Mouse (Mus musculus) embryonic facial prominence, embryonic 10.5 days (tissue): Measurements from ENCODE around the gene Tspan3. TPM values are rescaled to one million over a fixed set of nuclear protein-coding genes. Genes with fewer than 3 reads are reported as not detected.

Experiments
- DNase-seq: peaks from one replicate; pipeline ENCODE4 v3.0.0-alpha.2; 2017; ENCODE audit warnings: low spot score
- H3K27ac ChIP-seq: fragments of 300-500 bp; sonication (generic); replicated peaks from 2 replicates; pipeline ENCODE4 v1.5.1; 2016; ENCODE audit warnings: mild to moderate bottlenecking
- H3K27me3 ChIP-seq: fragments of 300-500 bp; sonication (generic); replicated peaks from 2 replicates; pipeline ENCODE4 v1.6.1; 2016; ENCODE audit warnings: low read depth, mild to moderate bottlenecking; ENCODE audit not compliant: poor library complexity, severe bottlenecking
- H3K36me3 ChIP-seq: fragments of 300-500 bp; sonication (generic); replicated peaks from 2 replicates; pipeline ENCODE4 v1.6.1; 2016; ENCODE audit warnings: mild to moderate bottlenecking, moderate library complexity
- H3K4me1 ChIP-seq: fragments of 300-500 bp; sonication (generic); 2 replicates; pipeline ENCODE4 v1.6.1; 2016
- H3K4me3 ChIP-seq: fragments of 300-500 bp; sonication (generic); 2 replicates; pipeline ENCODE4 v1.5.1; 2016; ENCODE audit warnings: mild to moderate bottlenecking, moderate library complexity
- H3K9me3 ChIP-seq: fragments of 300-500 bp; sonication (generic); 2 replicates; pipeline ENCODE4 v1.6.1; 2016; ENCODE audit warnings: mild to moderate bottlenecking
- WGBS: fragments of 180-500 bp; shearing (Covaris S2); methylation state at CpG from one replicate; pipeline ENCODE4 v1.1.7; 2016; 5-methylcytosine and 5-hydroxymethylcytosine counted together
- polyA plus RNA-seq: library from polyadenylated mRNA; unstranded; fragments of >200 nt; fragmentation: Nextera tagmentation; extraction: Ambion mirVana; gene quantifications from 2 replicates; pipeline ENCODE4 v1.2.1, GENCODE M21; 2016

Gene Tspan3
- polyA plus RNA-seq, 1 experiment from 2014 or later, result 474 TPM

DNA sequence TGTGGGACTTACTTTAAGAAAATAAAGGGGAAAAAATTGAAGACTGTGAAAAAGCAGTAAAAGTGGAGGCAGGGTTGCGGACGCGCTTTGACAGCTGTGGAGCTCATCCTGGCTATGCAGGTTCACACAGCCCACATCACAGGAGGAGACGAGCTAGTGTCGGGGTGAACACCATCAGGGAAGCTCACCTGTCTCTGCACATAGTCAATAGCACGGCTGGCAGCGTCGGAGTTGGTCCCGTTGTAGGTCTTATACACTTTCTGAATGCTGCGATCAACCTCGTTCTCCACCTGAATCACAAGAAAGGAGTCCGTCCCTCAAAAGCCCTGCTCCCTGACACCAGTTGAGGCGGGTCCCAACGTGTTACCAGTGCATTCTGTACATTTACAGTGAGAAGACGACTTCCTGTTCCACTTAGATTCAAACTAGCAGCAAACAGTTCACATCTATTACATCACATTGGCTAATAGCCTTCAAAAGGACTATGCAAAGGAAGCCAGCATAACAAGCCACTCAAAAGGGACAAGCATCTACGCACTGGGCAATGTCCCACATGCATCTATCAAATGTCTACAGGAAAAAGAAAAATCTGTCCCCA lies 18.9 kb downstream of the Tspan3 start:
- no peak overlapping the region for H3K27ac ChIP-seq
- H3K27me3 ChIP-seq, result no peaks in the 10 kb centered on the region
- no peaks in the 10 kb centered on the region for H3K9me3 ChIP-seq
- peaks cover 78% of the 10 kb centered on the region for H3K36me3 ChIP-seq
- DNase-seq, result no peak
- H3K4me3 ChIP-seq, result no peak overlapping the region
- WGBS, result 95% methylated on average over 16 of the region's 16 CpGs
- H3K4me1 ChIP-seq, result no peaks in the 10 kb centered on the region

DNA sequence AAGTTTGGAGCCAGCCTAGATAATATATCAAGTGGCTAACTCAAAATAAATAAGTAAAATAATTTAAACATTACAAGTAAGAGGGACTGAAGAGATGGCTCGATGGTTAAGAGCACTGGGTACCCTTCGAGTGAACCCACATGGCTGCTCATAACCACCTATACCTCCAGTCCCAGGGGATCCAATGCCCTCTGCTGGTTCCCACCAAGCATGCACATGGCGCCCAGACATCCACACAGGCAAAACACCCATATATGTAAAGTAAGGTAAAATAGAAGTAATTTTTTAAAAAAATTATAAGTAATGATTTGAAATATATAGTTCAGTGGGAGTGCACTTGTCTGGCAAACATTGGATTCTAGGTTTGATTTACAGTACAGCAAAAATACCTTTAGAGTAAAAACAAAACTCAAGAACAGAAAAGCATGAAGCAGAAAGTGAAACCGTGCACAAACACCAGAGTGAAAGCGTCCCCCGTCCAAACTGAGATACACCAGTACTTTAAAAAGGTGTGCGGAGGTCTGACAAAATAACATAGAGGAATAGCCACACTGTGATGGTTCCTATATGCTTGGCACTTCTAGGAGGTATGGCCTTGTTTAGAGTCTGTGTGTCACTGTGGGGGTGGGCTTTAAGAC lies 20.8 kb downstream of the Tspan3 start:
- H3K27ac ChIP-seq, result no peak overlapping the region
- peaks cover 86% of the 10 kb centered on the region for H3K36me3 ChIP-seq
- H3K4me3 ChIP-seq, result no peak overlapping the region
- H3K27me3 ChIP-seq, result no peaks in the 10 kb centered on the region
- WGBS, result 95% methylated on average over 7 of the region's 7 CpGs
- DNase-seq, result no peak
- H3K4me1 ChIP-seq, result no peaks in the 10 kb centered on the region
- no peaks in the 10 kb centered on the region for H3K9me3 ChIP-seq

DNA sequence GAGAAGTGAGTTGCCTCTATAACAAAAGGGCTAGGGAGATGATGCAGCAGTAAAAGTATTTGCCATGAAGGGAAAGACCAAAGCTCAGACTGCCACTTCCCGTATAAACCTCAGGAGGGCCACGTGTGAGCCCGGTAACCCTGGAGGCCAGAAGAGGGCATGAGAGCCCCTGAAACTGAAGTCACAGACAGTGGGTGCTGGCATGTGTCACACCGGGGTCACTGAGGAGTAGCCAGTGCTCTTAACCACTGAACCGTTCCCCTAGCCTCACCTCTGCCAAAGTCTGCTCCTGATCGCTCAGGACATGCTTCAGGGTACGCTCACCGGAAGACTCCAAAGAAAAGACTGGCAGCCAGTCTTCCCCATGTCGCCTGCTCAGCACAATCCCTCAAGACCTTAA lies 23.5 kb downstream of the Tspan3 start:
- no peak overlapping the region for H3K4me3 ChIP-seq
- no peaks in the 10 kb centered on the region for H3K27me3 ChIP-seq
- H3K4me1 ChIP-seq, result no peaks in the 10 kb centered on the region
- H3K36me3 ChIP-seq, result peaks cover 99% of the 10 kb centered on the region
- no peaks in the 10 kb centered on the region for H3K9me3 ChIP-seq
- DNase-seq, result no peak
- no peak overlapping the region for H3K27ac ChIP-seq
- WGBS, result 91% methylated on average over 9 of the region's 9 CpGs

DNA sequence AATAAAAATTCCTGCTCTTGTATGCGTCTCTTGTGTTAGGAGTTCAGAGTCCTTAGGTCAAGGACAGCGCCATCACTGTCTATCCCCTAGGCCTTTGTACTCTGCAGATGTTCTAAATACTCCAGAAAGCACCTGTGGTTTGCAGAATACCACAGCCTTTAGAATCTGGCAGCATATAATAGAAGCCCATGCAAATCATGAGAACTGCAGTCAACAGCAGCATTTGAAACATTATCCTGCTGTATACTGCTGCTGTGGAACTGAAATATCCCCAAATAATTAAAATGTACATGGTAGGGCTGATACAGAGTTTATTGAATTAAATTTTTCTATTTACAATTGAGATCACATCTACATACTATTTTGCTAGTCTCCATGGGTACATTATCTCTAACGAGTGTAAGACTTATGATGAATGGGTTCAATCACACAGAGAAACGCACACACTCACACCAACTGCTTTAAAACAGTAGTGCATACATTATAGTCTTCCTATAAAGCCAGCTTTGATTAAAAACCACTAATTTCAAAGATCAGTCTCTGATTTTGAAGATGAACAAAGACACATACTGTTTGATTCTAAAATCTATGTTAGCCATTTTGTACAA lies 29.6 kb downstream of the Tspan3 start:
- peaks cover 99% of the 10 kb centered on the region for H3K36me3 ChIP-seq
- H3K27me3 ChIP-seq, result no peaks in the 10 kb centered on the region
- DNase-seq, result no peak
- no peak overlapping the region for H3K27ac ChIP-seq
- WGBS, result 89% methylated on average over 4 of the region's 4 CpGs
- no peak overlapping the region for H3K4me3 ChIP-seq
- H3K9me3 ChIP-seq, result no peaks in the 10 kb centered on the region
- no peaks in the 10 kb centered on the region for H3K4me1 ChIP-seq

DNA sequence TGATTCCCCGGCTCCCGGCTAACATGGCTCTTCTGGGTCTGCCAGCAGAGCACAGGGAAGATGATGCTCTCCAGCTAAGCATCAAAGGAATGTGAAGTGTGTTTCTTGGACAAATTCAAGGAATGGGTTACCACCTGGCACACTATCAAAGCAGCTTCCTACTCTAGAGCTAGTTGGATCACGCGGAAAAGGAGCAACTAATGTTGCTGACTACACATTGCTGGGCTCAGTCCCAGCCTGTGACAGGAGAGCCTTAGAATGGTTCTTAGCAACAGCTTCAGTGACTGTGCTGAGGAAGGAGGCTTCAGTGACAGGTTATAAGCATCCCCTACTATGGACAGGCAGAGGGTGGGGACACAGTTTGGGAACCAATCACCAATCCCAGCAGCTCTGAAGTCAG lies 30.7 kb downstream of the Tspan3 start:
- no peak overlapping the region for H3K27ac ChIP-seq
- no peaks in the 10 kb centered on the region for H3K9me3 ChIP-seq
- H3K4me3 ChIP-seq, result no peak overlapping the region
- H3K36me3 ChIP-seq, result peaks cover 99% of the 10 kb centered on the region
- 93% methylated on average over 4 of the region's 4 CpGs for WGBS
- no peaks in the 10 kb centered on the region for H3K27me3 ChIP-seq
- DNase-seq, result no peak
- no peaks in the 10 kb centered on the region for H3K4me1 ChIP-seq

DNA sequence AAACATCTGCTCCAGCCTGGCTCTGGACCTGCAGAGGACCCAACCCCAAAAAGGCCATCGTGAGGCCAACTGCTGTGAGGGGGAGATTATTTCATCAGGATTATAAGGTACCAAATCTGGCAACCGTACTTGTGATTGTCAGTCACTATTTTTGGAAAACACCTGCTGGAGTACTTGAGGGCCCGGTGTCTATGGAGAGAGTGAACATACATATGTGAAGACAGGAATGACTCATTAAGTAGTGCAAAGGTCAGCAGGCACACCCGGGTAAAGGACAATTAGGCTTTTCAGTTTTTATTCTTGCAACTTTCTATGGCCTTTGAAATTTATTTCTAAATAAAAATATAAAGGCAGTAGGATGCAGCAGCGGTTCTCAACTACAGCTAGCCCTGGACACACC lies 31.3 kb downstream of the Tspan3 start:
- H3K27ac ChIP-seq, result no peak overlapping the region
- WGBS, result 89% methylated on average over 5 of the region's 5 CpGs
- no peak overlapping the region for H3K4me3 ChIP-seq
- H3K27me3 ChIP-seq, result no peaks in the 10 kb centered on the region
- H3K4me1 ChIP-seq, result no peaks in the 10 kb centered on the region
- DNase-seq, result no peak
- no peaks in the 10 kb centered on the region for H3K9me3 ChIP-seq
- peaks cover 100% of the 10 kb centered on the region for H3K36me3 ChIP-seq

DNA sequence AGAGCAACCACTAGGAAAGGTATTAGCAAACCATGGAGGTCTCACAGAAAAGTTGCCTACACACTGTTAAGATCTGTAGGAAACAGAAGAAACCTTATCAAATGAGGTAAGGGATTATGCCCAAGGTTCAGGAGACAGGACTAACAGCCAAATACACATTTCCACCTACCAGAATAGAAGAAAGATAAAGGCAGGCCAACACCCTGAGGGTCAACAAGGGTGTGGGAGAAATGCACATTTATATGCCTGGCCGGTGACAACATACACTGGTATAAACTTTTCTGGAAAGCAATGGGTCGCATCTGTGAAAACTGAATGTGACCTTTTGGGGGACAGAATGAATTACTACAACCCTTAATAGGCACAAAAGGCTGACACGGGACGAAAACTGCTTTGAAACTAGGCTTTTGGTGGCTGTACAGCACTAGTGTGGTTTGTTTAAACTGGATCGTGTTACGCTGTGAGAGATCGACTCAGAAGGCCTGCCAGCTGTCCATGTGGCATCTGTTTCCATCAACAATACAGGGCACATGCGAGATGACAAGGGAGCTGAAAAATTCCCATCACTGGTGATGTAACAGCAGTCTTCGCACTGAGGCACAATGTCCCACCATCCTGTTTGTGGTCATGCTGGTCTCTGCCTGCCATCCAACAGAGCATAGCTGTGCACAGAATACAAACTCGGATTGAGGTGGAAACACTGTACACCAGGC lies 33.3 kb downstream of the Tspan3 start:
- H3K4me1 ChIP-seq, result no peaks in the 10 kb centered on the region
- no peak overlapping the region for H3K27ac ChIP-seq
- no peak overlapping the region for H3K4me3 ChIP-seq
- WGBS, result 72% methylated on average over 10 of the region's 10 CpGs
- H3K36me3 ChIP-seq, result peaks cover 100% of the 10 kb centered on the region
- no peak for DNase-seq
- H3K27me3 ChIP-seq, result no peaks in the 10 kb centered on the region
- H3K9me3 ChIP-seq, result no peaks in the 10 kb centered on the region

DNA sequence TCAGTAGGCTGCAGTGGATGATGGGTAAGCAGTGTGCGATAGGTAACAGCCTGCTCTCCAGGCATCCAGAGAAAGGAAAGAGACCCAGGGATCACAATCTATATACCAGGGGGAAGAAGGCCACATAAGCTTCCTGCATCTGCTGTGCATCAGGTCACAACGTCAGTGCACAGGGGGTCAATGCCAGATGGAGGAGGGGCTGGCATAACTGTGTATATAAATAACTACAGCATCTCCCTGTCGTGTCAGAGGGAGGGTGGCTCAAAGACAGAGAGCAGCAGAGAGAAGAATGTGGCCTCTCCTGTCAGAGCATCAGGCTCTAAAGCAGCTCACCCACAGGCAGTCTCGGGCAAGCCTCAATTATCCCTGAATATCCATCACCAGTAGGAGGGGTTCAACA lies 34.7 kb downstream of the Tspan3 start:
- no peak overlapping the region for H3K27ac ChIP-seq
- no peaks in the 10 kb centered on the region; the same call in 1 of the 2 replicates for H3K4me1 ChIP-seq
- no peak overlapping the region for H3K4me3 ChIP-seq
- peaks cover 92% of the 10 kb centered on the region for H3K36me3 ChIP-seq
- no peaks in the 10 kb centered on the region for H3K9me3 ChIP-seq
- H3K27me3 ChIP-seq, result no peaks in the 10 kb centered on the region
- DNase-seq, result no peak
- 76% methylated on average over 4 of the region's 4 CpGs for WGBS

DNA sequence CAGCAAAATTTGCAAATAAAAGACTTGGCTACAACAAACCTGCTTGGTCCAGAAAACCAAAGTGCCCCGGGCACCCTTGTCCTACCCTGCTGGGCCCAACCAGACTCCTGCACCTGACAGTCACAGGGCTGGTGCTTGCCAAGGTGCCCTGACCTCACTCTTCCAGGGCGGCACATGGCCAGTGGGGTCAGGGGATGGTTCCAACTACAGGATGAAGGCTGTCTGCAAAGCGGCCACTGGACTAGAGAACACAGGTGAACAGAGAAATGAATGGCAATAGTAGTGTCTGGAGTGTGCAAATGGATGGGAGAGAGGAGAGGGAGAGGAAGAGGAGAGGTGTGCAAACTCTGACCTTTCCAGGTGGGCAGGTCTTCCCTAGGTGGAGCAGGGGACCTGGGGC lies 35.3 kb downstream of the Tspan3 start:
- peaks cover 3% of the 10 kb centered on the region for H3K4me1 ChIP-seq
- H3K36me3 ChIP-seq, result peaks cover 86% of the 10 kb centered on the region
- no peaks in the 10 kb centered on the region for H3K9me3 ChIP-seq
- no peak overlapping the region for H3K4me3 ChIP-seq
- DNase-seq, result no peak
- H3K27ac ChIP-seq, result no peak overlapping the region
- no peaks in the 10 kb centered on the region for H3K27me3 ChIP-seq
- WGBS, result 90% methylated on average over 3 of the region's 3 CpGs

DNA sequence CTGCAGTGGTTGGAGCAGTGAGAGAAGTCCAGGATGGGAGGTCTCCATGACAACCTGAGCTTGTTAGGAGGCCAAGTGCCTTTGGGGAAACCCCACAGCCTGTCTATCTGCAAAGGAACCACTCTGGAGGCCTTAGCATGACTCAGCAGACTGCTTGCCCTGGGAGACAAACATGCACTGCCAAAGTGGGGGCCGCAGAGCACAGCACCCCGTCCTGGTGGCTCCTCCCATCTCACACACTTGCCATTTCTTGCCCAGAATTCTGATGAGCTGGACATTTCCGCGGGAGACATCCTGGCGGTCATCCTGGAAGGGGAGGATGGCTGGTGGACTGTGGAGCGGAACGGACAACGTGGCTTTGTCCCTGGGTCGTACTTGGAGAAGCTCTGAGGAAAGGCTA lies 36.9 kb downstream of the Tspan3 start:
- WGBS, result 89% methylated on average over 9 of the region's 9 CpGs
- peaks cover 10% of the 10 kb centered on the region for H3K4me1 ChIP-seq
- H3K27me3 ChIP-seq, result no peaks in the 10 kb centered on the region
- no peak for DNase-seq
- no peak overlapping the region for H3K27ac ChIP-seq
- no peaks in the 10 kb centered on the region for H3K9me3 ChIP-seq
- peaks cover 70% of the 10 kb centered on the region for H3K36me3 ChIP-seq
- no peak overlapping the region for H3K4me3 ChIP-seq

DNA sequence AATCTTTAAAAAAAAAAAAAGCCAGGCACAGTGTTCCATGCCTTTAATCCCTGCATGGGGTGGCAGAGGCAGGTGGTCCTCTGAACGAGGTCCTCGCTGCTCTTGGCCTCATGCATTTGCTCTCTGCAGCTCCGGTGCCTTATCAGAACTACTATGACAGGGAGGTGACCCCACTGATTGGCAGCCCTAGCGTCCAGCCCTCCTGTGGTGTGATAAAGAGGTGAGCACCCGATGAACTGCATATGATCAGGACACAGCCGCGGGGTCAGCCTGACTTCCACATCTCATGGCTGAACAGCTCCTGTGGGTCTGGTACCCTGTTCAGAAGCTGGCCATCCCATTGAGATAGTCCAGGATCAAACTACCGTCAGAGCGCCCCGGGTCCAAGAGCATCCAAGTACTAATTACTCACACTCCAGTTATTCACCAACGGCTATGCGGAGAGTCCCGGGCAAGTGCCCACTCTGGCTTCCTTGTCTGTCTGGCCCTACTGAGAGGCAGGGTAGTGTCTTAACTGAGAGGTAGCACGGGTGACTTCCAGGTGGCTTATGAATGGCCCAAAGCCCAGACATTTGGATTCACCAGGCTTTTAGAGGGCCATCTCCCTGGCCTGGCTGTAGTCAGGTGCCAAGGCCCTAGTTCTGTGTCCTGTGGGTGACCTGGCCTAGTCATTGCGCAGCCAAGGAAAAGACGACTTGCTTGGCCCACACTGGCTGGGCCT lies 38.7 kb downstream of the Tspan3 start:
- Histone ChIP-seq H3K4me1 (peaks cover 10% of the 10 kb centered on the region), H3K36me3 (peaks cover 52% of the 10 kb centered on the region), H3K9me3 (no peaks in the 10 kb centered on the region), H3K4me3 (no peak overlapping the region), H3K27me3 (no peaks in the 10 kb centered on the region), H3K27ac (no peak overlapping the region)
- no peak for DNase-seq
- WGBS, result 90% methylated on average over 16 of the region's 16 CpGs

DNA sequence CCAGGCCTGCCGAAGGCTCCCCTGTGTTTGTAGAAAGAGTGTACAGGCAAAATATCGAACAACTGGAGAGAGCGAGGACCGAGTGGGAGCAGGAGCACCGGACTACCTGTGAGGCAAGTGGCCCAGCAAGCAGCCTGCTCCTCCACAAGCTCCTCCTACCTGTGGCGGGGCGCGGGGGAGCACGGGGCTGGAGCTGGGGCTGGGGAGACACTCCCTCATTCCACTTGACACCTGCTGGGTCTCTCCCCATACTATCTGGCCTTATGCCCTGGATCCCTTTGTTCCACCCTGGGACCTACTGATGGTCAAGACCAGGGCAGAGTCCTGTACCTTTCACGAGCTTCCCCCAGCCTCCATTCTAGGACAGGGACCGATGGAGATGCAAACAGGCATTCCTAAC lies 40.7 kb downstream of the Tspan3 start:
- Histone ChIP-seq H3K4me3 (no peak overlapping the region), H3K36me3 (peaks cover 32% of the 10 kb centered on the region), H3K4me1 (peaks cover 17% of the 10 kb centered on the region), H3K27me3 (peaks cover 3% of the 10 kb centered on the region; the same call in 1 of the 2 replicates), H3K27ac (no peak overlapping the region), H3K9me3 (no peaks in the 10 kb centered on the region)
- no peak for DNase-seq
- WGBS, result 24% methylated on average over 11 of the region's 11 CpGs
